Mouse (Mus musculus) bone marrow, adult 2 months (tissue): ENCODE results near the gene Plcxd2. TPM values are rescaled to one million over a fixed set of nuclear protein-coding genes. Genes with fewer than 3 reads are reported as not detected.

Source experiments
- H3K27ac ChIP-seq: fragments of 200-500 bp; 2 replicates; pipeline ENCODE4 v1.5.1; 2012; ENCODE audit warnings: low read depth, mild to moderate bottlenecking, control low read depth, inconsistent platforms, low read length; ENCODE audit not compliant: control insufficient read depth, poor library complexity, insufficient read depth
- H3K4me1 ChIP-seq: fragments of 200-500 bp; 2 replicates; pipeline ENCODE4 v1.6.1; 2011; ENCODE audit warnings: low read length; ENCODE audit not compliant: control insufficient read depth, insufficient read depth
- H3K4me3 ChIP-seq: fragments of 200-500 bp; replicated peaks from 2 replicates; pipeline ENCODE3; 2011; ENCODE audit warnings: mild to moderate bottlenecking, low read depth, low read length, control low read depth; ENCODE audit not compliant: control insufficient read depth
- CTCF ChIP-seq: fragments of 200-500 bp; IDR thresholded peaks from 2 replicates; pipeline ENCODE4 v1.5.1; 2011; ENCODE audit warnings: low read length, control low read depth; ENCODE audit not compliant: control insufficient read depth, insufficient read depth
- POLR2A ChIP-seq: fragments of 200-500 bp; IDR thresholded peaks from 2 replicates; pipeline ENCODE4 v1.6.1; 2011; ENCODE audit warnings: low read depth, mild to moderate bottlenecking, control low read depth, low read length, borderline replicate concordance; ENCODE audit not compliant: control insufficient read depth
- WGBS: fragments of 180-500 bp; shearing (Covaris S2); methylation state at CpG from one replicate; pipeline ENCODE4 v1.1.7; 2018; 5-methylcytosine and 5-hydroxymethylcytosine counted together
- polyA plus RNA-seq: library from polyadenylated mRNA; stranded (reverse); fragments of >200 nt; gene quantifications from 2 replicates; pipeline ENCODE4 v1.2.4, GENCODE M21; 2011; ENCODE audit warnings: low replicate concordance; ENCODE audit not compliant: missing spikeins, insufficient read depth, insufficient read length

The Plcxd2 gene
- polyA plus RNA-seq, 1 experiment = 0.85 TPM

GRCm38 (mm10) chr16:45956390-45956950 is 53.5 kb downstream of the Plcxd2 start:
- no peak for TF ChIP-seq POLR2A
- TF ChIP-seq CTCF = no peak

GRCm38 (mm10) chr16:45953394-45953793 is 56.6 kb downstream of the Plcxd2 start, which contains the start of gene Phldb2:
TSS of gene Phldb2 (minus strand) at chr16:45953598.
- Histone ChIP-seq H3K4me1 (no peaks in the 10 kb centered on the region), H3K4me3 (no peak within 1 kb of the TSS), H3K27ac (no peak within 1 kb of the TSS)
- WGBS = 85% methylated on average over 4 of the region's 4 CpGs
- TF ChIP-seq POLR2A = no peak
- TF ChIP-seq CTCF = no peak

More at GRCm38 (mm10) chr16:45956390-45956950, 53.5 kb downstream of the Plcxd2 start:
- Histone ChIP-seq H3K4me3 (no peak overlapping the region), H3K4me1 (no peaks in the 10 kb centered on the region), H3K27ac (no peak overlapping the region)
- 80% methylated on average over 4 of the region's 4 CpGs for WGBS

GRCm38 (mm10) chr16:45952501-45952900 is 57.5 kb downstream of the Plcxd2 start:
- TF ChIP-seq POLR2A = no peak
- TF ChIP-seq CTCF = no peak
- Histone ChIP-seq H3K4me1 (no peaks in the 10 kb centered on the region), H3K4me3 (no peak overlapping the region), H3K27ac (no peak overlapping the region)
- 41% methylated on average over 5 of the region's 5 CpGs for WGBS

GRCm38 (mm10) chr16:45952035-45952434 is 58.0 kb downstream of the Plcxd2 start:
- H3K27ac ChIP-seq = no peak overlapping the region
- H3K4me3 ChIP-seq = no peak overlapping the region

GRCm38 (mm10) chr16:45946335-45946734 is 63.7 kb downstream of the Plcxd2 start:
- no peak overlapping the region for H3K27ac ChIP-seq
- H3K4me1 ChIP-seq = no peaks in the 10 kb centered on the region
- no peak overlapping the region for H3K4me3 ChIP-seq
- WGBS = 84% methylated on average over 2 of the region's 2 CpGs
- TF ChIP-seq POLR2A (no peak), CTCF (no peak)

More at GRCm38 (mm10) chr16:45952035-45952434, 58.0 kb downstream of the Plcxd2 start:
- TF ChIP-seq POLR2A (no peak), CTCF (no peak)
- H3K4me1 ChIP-seq = no peaks in the 10 kb centered on the region
- 22% methylated on average over 2 of the region's 2 CpGs for WGBS

- TF ChIP-seq CTCF (no peak), POLR2A (no peak)
- Histone ChIP-seq H3K4me3 (no peak overlapping the region), H3K4me1 (no peaks in the 10 kb centered on the region), H3K27ac (no peak overlapping the region)
- 84% methylated on average over 5 of the region's 5 CpGs for WGBS
These were observed 64.4 kb downstream of the Plcxd2 start for GRCm38 (mm10) chr16:45945649-45946048.

- H3K27ac ChIP-seq = no peak overlapping the region
- H3K4me1 ChIP-seq = no peaks in the 10 kb centered on the region
- TF ChIP-seq CTCF (no peak), POLR2A (no peak)
- no peak overlapping the region for H3K4me3 ChIP-seq
- 80% methylated on average over 11 of the region's 11 CpGs for WGBS
These were observed 64.8 kb downstream of the Plcxd2 start for GRCm38 (mm10) chr16:45945174-45945631.

- H3K4me3 ChIP-seq = no peak overlapping the region
- H3K27ac ChIP-seq = no peak overlapping the region
- 29% methylated on average over 8 of the region's 8 CpGs for WGBS
- no peak for TF ChIP-seq POLR2A
- TF ChIP-seq CTCF = no peak
- no peaks in the 10 kb centered on the region for H3K4me1 ChIP-seq
These were observed 67.7 kb downstream of the Plcxd2 start for GRCm38 (mm10) chr16:45942169-45942891.
